Mouse (Mus musculus): ENCODE results near the gene Mif4gd. TPM values are rescaled to one million over a fixed set of nuclear protein-coding genes. Genes with fewer than 3 reads are reported as not detected.

Gene Mif4gd
- polyA plus RNA-seq, 1 experiment from 2014 or later = 22.7 TPM

- WGBS = 51% methylated on average over 16 of the region's 16 CpGs
- no peak for DNase-seq (ENCODE audit: low spot score)
- Histone ChIP-seq H3K27me3 (ENCODE audit: insufficient read depth, poor library complexity, severe bottlenecking) (no peaks in the 10 kb centered on the region), H3K36me3 (no peaks in the 10 kb centered on the region), H3K9me3 (no peaks in the 10 kb centered on the region), H3K4me3 (0 out of 2 replicates have a peak overlapping the region, but pooled peaks have one; percentile 8), H3K27ac (peak overlapping the region; percentile 47; the same call in 1 of the 2 replicates), H3K4me1 (no peaks in the 10 kb centered on the region; the same call in 1 of the 2 replicates)
Observed at GRCm38 (mm10) chr11:115630532-115631504, 18.0 kb upstream of the Mif4gd start.

- 85% methylated on average over 13 of the region's 13 CpGs for WGBS
- Histone ChIP-seq H3K36me3 (peaks cover 2% of the 10 kb centered on the region; the same call in 1 of the 2 replicates), H3K27me3 (ENCODE audit: insufficient read depth, poor library complexity, severe bottlenecking) (no peaks in the 10 kb centered on the region), H3K4me3 (no peak overlapping the region), H3K4me1 (no peaks in the 10 kb centered on the region; the same call in 1 of the 2 replicates), H3K27ac (no peak overlapping the region), H3K9me3 (no peaks in the 10 kb centered on the region)
- no peak for DNase-seq (ENCODE audit: low spot score)
Observed at GRCm38 (mm10) chr11:115629734-115630531, 17.2 kb upstream of the Mif4gd start.

- WGBS = 54% methylated on average over 13 of the region's 13 CpGs
- Histone ChIP-seq H3K27ac (peak overlapping the region; percentile 81), H3K9me3 (no peaks in the 10 kb centered on the region), H3K27me3 (ENCODE audit: insufficient read depth, poor library complexity, severe bottlenecking) (no peaks in the 10 kb centered on the region), H3K4me1 (no peaks in the 10 kb centered on the region; the same call in 1 of the 2 replicates), H3K36me3 (peaks cover 7% of the 10 kb centered on the region), H3K4me3 (peak overlapping the region; percentile 75)
- no peak for DNase-seq (ENCODE audit: low spot score)
Observed at GRCm38 (mm10) chr11:115628465-115629101, 15.8 kb upstream of the Mif4gd start.

GRCm38 (mm10) chr11:115627705-115628464 lies 15.1 kb upstream of the Mif4gd start, which contains the start of gene Slc25a19:
TSS of gene Slc25a19 (minus strand) at chr11:115628295.
- peak within 1 kb of the TSS; percentile 75 for H3K4me3 ChIP-seq
- H3K36me3 ChIP-seq = peaks cover 14% of the 10 kb centered on the region
- H3K27ac ChIP-seq = peak within 1 kb of the TSS; percentile 81
- no peaks in the 10 kb centered on the region; the same call in 1 of the 2 replicates for H3K4me1 ChIP-seq
- H3K9me3 ChIP-seq = no peaks in the 10 kb centered on the region
- under 1% methylated on average over 47 of the region's 47 CpGs for WGBS
- DNase-seq (ENCODE audit: low spot score) = peak; percentile 100
- no peaks in the 10 kb centered on the region for H3K27me3 ChIP-seq (ENCODE audit: insufficient read depth, poor library complexity, severe bottlenecking)

GRCm38 (mm10) chr11:115626824-115627616 lies 14.3 kb upstream of the Mif4gd start:
- peaks cover 23% of the 10 kb centered on the region for H3K36me3 ChIP-seq
- peak overlapping the region; percentile 81 for H3K27ac ChIP-seq
- no peaks in the 10 kb centered on the region for H3K27me3 ChIP-seq (ENCODE audit: insufficient read depth, poor library complexity, severe bottlenecking)
- H3K4me3 ChIP-seq = peak overlapping the region; percentile 75
- WGBS = 50% methylated on average over 11 of the region's 11 CpGs
- no peaks in the 10 kb centered on the region for H3K9me3 ChIP-seq
- DNase-seq (ENCODE audit: low spot score) = no peak
- no peaks in the 10 kb centered on the region; the same call in 1 of the 2 replicates for H3K4me1 ChIP-seq

- peaks cover 33% of the 10 kb centered on the region for H3K36me3 ChIP-seq
- H3K4me1 ChIP-seq = no peaks in the 10 kb centered on the region; the same call in 1 of the 2 replicates
- H3K9me3 ChIP-seq = no peaks in the 10 kb centered on the region
- DNase-seq (ENCODE audit: low spot score) = no peak
- no peak overlapping the region for H3K4me3 ChIP-seq
- 78% methylated on average over 9 of the region's 9 CpGs for WGBS
- H3K27me3 ChIP-seq (ENCODE audit: insufficient read depth, poor library complexity, severe bottlenecking) = no peaks in the 10 kb centered on the region
- H3K27ac ChIP-seq = no peak overlapping the region
Observed at GRCm38 (mm10) chr11:115625877-115626276, 13.1 kb upstream of the Mif4gd start.

GRCm38 (mm10) chr11:115623487-115624070 lies 10.8 kb upstream of the Mif4gd start:
- H3K4me1 ChIP-seq = no peaks in the 10 kb centered on the region; the same call in 1 of the 2 replicates
- H3K27me3 ChIP-seq (ENCODE audit: insufficient read depth, poor library complexity, severe bottlenecking) = no peaks in the 10 kb centered on the region
- H3K36me3 ChIP-seq = peaks cover 56% of the 10 kb centered on the region
- 77% methylated on average over 9 of the region's 9 CpGs for WGBS
- no peaks in the 10 kb centered on the region for H3K9me3 ChIP-seq
- no peak overlapping the region for H3K27ac ChIP-seq
- H3K4me3 ChIP-seq = no peak overlapping the region
- no peak for DNase-seq (ENCODE audit: low spot score)

- H3K4me3 ChIP-seq = no peak overlapping the region
- no peak for DNase-seq (ENCODE audit: low spot score)
- no peaks in the 10 kb centered on the region for H3K9me3 ChIP-seq
- H3K4me1 ChIP-seq = peaks cover 15% of the 10 kb centered on the region
- H3K27ac ChIP-seq = no peak overlapping the region
- H3K36me3 ChIP-seq = peaks cover 83% of the 10 kb centered on the region
- WGBS = 97% methylated on average over 7 of the region's 7 CpGs
- H3K27me3 ChIP-seq (ENCODE audit: insufficient read depth, poor library complexity, severe bottlenecking) = no peaks in the 10 kb centered on the region
Observed at GRCm38 (mm10) chr11:115619949-115620348, 7.2 kb upstream of the Mif4gd start.

- H3K4me1 ChIP-seq = peaks cover 22% of the 10 kb centered on the region
- DNase-seq (ENCODE audit: low spot score) = no peak
- H3K27me3 ChIP-seq (ENCODE audit: insufficient read depth, poor library complexity, severe bottlenecking) = no peaks in the 10 kb centered on the region
- peaks cover 88% of the 10 kb centered on the region for H3K36me3 ChIP-seq
- no peaks in the 10 kb centered on the region for H3K9me3 ChIP-seq
- no peak overlapping the region for H3K4me3 ChIP-seq
- H3K27ac ChIP-seq = no peak overlapping the region
- 87% methylated on average over 16 of the region's 16 CpGs for WGBS
Observed at GRCm38 (mm10) chr11:115618732-115619516, 6.2 kb upstream of the Mif4gd start.

GRCm38 (mm10) chr11:115618001-115618400 lies 5.2 kb upstream of the Mif4gd start:
- Histone ChIP-seq H3K4me3 (no peak overlapping the region), H3K27ac (no peak overlapping the region), H3K4me1 (peaks cover 30% of the 10 kb centered on the region), H3K27me3 (ENCODE audit: insufficient read depth, poor library complexity, severe bottlenecking) (no peaks in the 10 kb centered on the region), H3K9me3 (no peaks in the 10 kb centered on the region), H3K36me3 (peaks cover 79% of the 10 kb centered on the region)
- DNase-seq (ENCODE audit: low spot score) = no peak
- WGBS = 90% methylated on average over 2 of the region's 2 CpGs
